Mouse (Mus musculus) limb, embryonic 12.5 days (tissue): ENCODE measurements around the gene Mfsd9. TPM values are rescaled to one million over a fixed set of nuclear protein-coding genes. Genes with fewer than 3 reads are reported as not detected.
"Not testable (repeated sequence)": the region's sequence is repeated elsewhere in the genome, so short reads cannot be mapped to it uniquely, and the experiment has no call there.

ENCODE experiments used
- ATAC-seq: fragments of 200-750 bp; cut with Nextera tagmentation; 2 replicates; pipeline ENCODE4 v1.8.0; 2017; ENCODE audit warnings: low read depth, moderate TSS enrichment; ENCODE audit not compliant: insufficient number of reproducible peaks, insufficient read depth, low FRiP score, low TSS enrichment
- H3K27ac ChIP-seq: fragments of 300-500 bp; sonication (generic); 2 replicates; pipeline ENCODE4 v1.5.1; 2016; ENCODE audit warnings: mild to moderate bottlenecking, moderate library complexity
- H3K27me3 ChIP-seq: fragments of 300-500 bp; sonication (generic); 2 replicates; pipeline ENCODE4 v1.6.1; 2016; ENCODE audit warnings: mild to moderate bottlenecking, moderate library complexity
- H3K36me3 ChIP-seq: fragments of 300-500 bp; sonication (generic); 2 replicates; pipeline ENCODE4 v1.6.1; 2016; ENCODE audit warnings: mild to moderate bottlenecking, moderate library complexity
- H3K4me1 ChIP-seq: fragments of 300-500 bp; sonication (generic); replicated peaks from 2 replicates; pipeline ENCODE4 v1.6.1; 2016
- H3K4me2 ChIP-seq: fragments of 300-500 bp; sonication (generic); 2 replicates; pipeline ENCODE4 v1.6.1; 2016; ENCODE audit warnings: mild to moderate bottlenecking, moderate library complexity
- H3K4me3 ChIP-seq: fragments of 300-500 bp; sonication (generic); replicated peaks from 2 replicates; pipeline ENCODE4 v1.5.1; 2016; ENCODE audit warnings: mild to moderate bottlenecking
- H3K9ac ChIP-seq: fragments of 300-500 bp; sonication (generic); replicated peaks from 2 replicates; pipeline ENCODE4 v1.6.1; 2016; ENCODE audit warnings: mild to moderate bottlenecking, moderate library complexity
- H3K9me3 ChIP-seq: fragments of 300-500 bp; sonication (generic); 2 replicates; pipeline ENCODE4 v1.6.1; 2016; ENCODE audit warnings: mild to moderate bottlenecking, moderate library complexity
- WGBS: fragments of 180-500 bp; shearing (Covaris S2); methylation state at CpG from one replicate; pipeline ENCODE4 v1.1.7; 2016; 5-methylcytosine and 5-hydroxymethylcytosine counted together
- polyA plus RNA-seq: library from polyadenylated mRNA; unstranded; fragments of >200 nt; fragmentation: Nextera tagmentation; extraction: Ambion mirVana; gene quantifications from 2 replicates; pipeline ENCODE4 v1.2.1, GENCODE M21; 2016

The Mfsd9 gene
- polyA plus RNA-seq, 1 experiment from 2014 or later = 3.8 TPM

DNA sequence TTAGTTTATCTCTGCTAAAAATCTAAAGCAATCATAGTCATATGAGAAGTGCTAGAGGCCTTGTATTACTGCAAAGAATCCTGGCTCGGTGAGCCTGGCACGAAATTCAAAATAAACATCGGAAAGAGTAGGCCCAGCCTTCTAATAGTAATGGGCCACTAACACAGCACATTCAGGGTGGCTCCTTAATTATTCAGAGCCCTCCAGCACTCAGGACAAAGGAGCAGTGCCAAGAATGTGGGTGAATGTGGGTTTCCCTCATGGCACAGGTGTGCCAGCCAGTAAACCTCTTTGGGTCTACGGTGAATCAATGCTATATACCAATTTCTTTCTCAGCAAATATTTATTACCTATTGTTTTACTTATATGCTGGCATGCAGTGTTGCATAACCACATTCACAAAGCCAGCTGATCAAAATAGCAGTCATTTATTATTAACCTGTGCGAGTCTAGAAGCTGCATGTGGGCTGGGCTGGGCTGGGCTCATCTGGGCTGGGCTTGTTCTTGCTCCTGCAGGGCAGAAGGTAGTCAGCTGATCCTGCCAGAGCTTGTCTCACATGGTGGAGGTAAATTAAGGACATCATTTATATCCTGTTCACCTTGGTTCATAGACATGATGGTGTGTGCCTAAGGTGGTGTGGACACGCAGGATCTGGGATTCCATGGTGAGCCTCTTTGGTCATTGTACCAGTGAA lies 30.6 kb downstream of the Mfsd9 start:
- peaks cover 5% of the 10 kb centered on the region; the same call in 1 of the 2 replicates for H3K4me1 ChIP-seq
- H3K9me3 ChIP-seq = no peaks in the 10 kb centered on the region
- no peak overlapping the region for H3K27ac ChIP-seq
- H3K4me2 ChIP-seq = no peak overlapping the region
- no peak overlapping the region for H3K4me3 ChIP-seq
- H3K27me3 ChIP-seq = no peaks in the 10 kb centered on the region
- ATAC-seq = no peak
- no peak overlapping the region for H3K9ac ChIP-seq
- 88% methylated on average over 6 of the region's 6 CpGs for WGBS
- H3K36me3 ChIP-seq = no peaks in the 10 kb centered on the region

GRCm38 (mm10) chr1:40746089-40746488 lies 44.4 kb downstream of the Mfsd9 start:
- Histone ChIP-seq H3K4me2 (no peak overlapping the region), H3K9ac (no peak overlapping the region), H3K9me3 (no peaks in the 10 kb centered on the region), H3K36me3 (no peaks in the 10 kb centered on the region), H3K4me3 (no peak overlapping the region), H3K4me1 (no peaks in the 10 kb centered on the region), H3K27ac (no peak overlapping the region), H3K27me3 (no peaks in the 10 kb centered on the region)
- WGBS = 84% methylated on average over 5 of the region's 5 CpGs
- no peak for ATAC-seq

DNA sequence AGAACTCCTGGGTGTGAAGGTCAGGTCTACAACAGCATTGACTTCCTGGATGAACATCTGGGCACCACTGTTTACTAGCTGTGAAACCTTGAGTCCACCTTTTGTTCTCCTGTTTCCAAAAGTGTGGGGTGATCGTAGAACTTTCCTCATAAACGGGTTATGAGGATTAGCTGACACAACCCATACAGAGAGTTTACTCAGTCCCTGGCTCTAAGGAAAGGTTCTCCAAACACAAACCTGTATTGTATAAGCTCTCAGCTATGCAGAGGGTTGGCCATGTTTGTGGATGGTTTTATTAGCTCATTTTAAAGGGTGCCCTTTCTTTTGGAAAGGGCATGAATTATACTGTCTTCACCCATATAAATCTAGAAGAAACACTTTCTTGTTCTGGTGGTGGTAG lies 49.7 kb downstream of the Mfsd9 start:
- Histone ChIP-seq H3K27me3 (no peaks in the 10 kb centered on the region), H3K9ac (no peak overlapping the region), H3K4me3 (no peak overlapping the region), H3K27ac (no peak overlapping the region), H3K4me2 (no peak overlapping the region), H3K9me3 (no peaks in the 10 kb centered on the region), H3K36me3 (no peaks in the 10 kb centered on the region), H3K4me1 (no peaks in the 10 kb centered on the region)
- ATAC-seq = peak; percentile 82
- 35% methylated on average over 2 of the region's 2 CpGs for WGBS

- H3K9ac ChIP-seq, H3K9me3 ChIP-seq, H3K4me2 ChIP-seq, H3K27ac ChIP-seq, H3K27me3 ChIP-seq, ATAC-seq, H3K4me1 ChIP-seq, H3K36me3 ChIP-seq, H3K4me3 ChIP-seq: not testable (repeated sequence)
- 94% methylated on average over 9 of the region's 9 CpGs for WGBS
These were observed 52.2 kb downstream of the Mfsd9 start for GRCm38 (mm10) chr1:40738246-40738645.

DNA sequence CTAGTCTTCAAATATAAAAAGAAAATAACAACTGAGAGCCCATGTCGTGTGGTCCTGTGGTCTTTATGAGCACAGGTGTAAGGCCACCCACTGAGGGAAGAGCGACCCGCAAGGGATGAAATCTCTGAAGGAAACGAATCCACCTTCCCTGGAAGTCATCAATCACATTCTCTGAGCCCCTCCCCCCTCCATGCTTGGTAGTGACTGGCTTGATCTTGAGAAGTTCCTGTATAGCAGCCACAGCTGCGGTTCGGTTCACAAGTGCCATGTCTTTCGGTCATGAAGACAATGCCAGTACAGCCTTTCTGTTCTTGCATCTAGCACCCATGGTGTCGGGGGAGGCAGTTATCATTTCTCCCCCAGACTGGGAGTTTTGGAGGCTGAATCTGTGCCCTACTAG lies 52.8 kb downstream of the Mfsd9 start:
- ATAC-seq = no peak
- Histone ChIP-seq H3K4me1 (no peaks in the 10 kb centered on the region), H3K4me2 (no peak overlapping the region), H3K27ac (no peak overlapping the region), H3K9me3 (no peaks in the 10 kb centered on the region), H3K36me3 (no peaks in the 10 kb centered on the region), H3K4me3 (no peak overlapping the region), H3K9ac (no peak overlapping the region), H3K27me3 (no peaks in the 10 kb centered on the region)
- WGBS = 69% methylated on average over 8 of the region's 8 CpGs

DNA sequence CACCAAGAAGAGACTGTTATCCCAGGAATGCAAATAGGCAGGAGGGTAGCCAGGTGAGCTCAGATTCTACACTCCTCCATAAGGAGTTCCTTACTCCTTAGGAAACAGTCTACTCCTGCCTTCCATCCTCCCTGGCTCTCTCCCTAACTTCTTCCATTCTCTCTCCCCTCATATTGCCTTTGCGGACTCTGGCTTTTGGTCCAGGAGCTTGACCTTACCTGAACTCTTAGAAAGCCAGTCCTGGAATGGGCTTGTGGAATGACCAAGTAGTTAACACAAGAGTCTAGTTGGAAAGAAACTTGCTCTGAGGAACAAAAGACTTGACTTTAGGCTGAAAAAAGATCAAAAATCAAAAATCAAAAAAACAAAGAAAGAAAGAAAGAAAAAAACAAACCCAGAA lies 61.9 kb downstream of the Mfsd9 start:
- no peak for ATAC-seq
- WGBS = 86% methylated on average over 1 of the region's 1 CpGs

GRCm38 (mm10) chr1:40727404-40727803 lies 63.1 kb downstream of the Mfsd9 start:
- 88% methylated on average over 7 of the region's 7 CpGs for WGBS
- no peaks in the 10 kb centered on the region for H3K27me3 ChIP-seq
- no peak overlapping the region for H3K4me2 ChIP-seq
- no peak overlapping the region for H3K4me3 ChIP-seq
- no peak overlapping the region for H3K9ac ChIP-seq
- ATAC-seq = no peak
- H3K4me1 ChIP-seq = no peaks in the 10 kb centered on the region
- H3K36me3 ChIP-seq = no peaks in the 10 kb centered on the region
- no peak overlapping the region for H3K27ac ChIP-seq
- H3K9me3 ChIP-seq = no peaks in the 10 kb centered on the region

More for the DNA sequence above, 61.9 kb downstream of the Mfsd9 start:
- Histone ChIP-seq H3K9me3 (no peaks in the 10 kb centered on the region), H3K36me3 (no peaks in the 10 kb centered on the region), H3K4me3 (no peak overlapping the region), H3K27ac (no peak overlapping the region), H3K27me3 (no peaks in the 10 kb centered on the region), H3K9ac (no peak overlapping the region), H3K4me1 (no peaks in the 10 kb centered on the region), H3K4me2 (no peak overlapping the region)

DNA sequence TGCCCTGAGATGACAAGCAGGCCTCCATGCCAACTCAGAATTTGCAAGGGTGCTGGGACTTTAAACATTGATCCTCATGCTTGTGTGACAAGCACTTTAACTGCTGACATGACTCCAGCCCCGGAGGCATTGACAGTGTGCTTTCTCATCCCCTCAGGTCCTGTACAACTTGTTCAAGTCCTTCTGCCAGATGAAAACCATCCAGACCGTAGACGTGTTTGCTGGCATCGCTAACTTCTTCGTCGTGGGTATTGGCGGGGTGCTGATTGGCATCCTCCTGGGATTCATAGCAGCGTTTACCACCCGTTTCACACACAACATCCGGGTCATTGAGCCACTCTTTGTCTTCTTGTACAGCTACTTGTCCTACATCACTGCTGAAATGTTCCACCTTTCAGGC lies 64.4 kb downstream of the Mfsd9 start:
- no peak for ATAC-seq
- Histone ChIP-seq H3K4me2 (no peak overlapping the region), H3K4me1 (no peaks in the 10 kb centered on the region), H3K27ac (no peak overlapping the region), H3K36me3 (no peaks in the 10 kb centered on the region), H3K9ac (no peak overlapping the region), H3K9me3 (no peaks in the 10 kb centered on the region), H3K4me3 (no peak overlapping the region), H3K27me3 (no peaks in the 10 kb centered on the region)
- WGBS = 89% methylated on average over 10 of the region's 10 CpGs

Other genes starting within 250 kb of the Mfsd9 start
- gene Slc9a4, start 210.6 kb downstream of the Mfsd9 start, polyA plus RNA-seq = not detected in 2 replicates
- 0.05 and 0.20 TPM in 2 replicates for gene Slc9a2, start 110.1 kb downstream of the Mfsd9 start, polyA plus RNA-seq
- 0.43 and 0.47 TPM in 2 replicates for gene Tmem182, start 14.9 kb upstream of the Mfsd9 start, polyA plus RNA-seq